17 mouse cellular contexts compared by ENCODE assay signal in genomic region chr4:127858566-127858965, GRCm38 (mm10).
A peak's percentile ranks its signal among the peaks of the same experiment; 100 is the strongest.
DNase-seq lines count a peak whose midpoint lies in the region; ATAC-seq lines count a peak whose summit lies in the region.
"Had no signal": no experiment of that assay in that cellular context is flagged by ENCODE, and none has a peak within 500 bp of the region (broad histone marks: within the 10 kb centered on the region; RNA-seq: fewer than 3 reads in every experiment).

No protein-coding gene starts in this region.

- no peak overlapping the region for H3K4me3 ChIP-seq in heart, embryonic 12.5 days

- peak; percentile 67 for DNase-seq in heart, adult 11 months
- DNase-seq: adrenal gland, adult 2 months; adrenal gland, adult 8-10 months; adrenal gland, postnatal 10 days; adrenal gland, postnatal 14 days; adrenal gland, postnatal 25 days; adrenal gland, postnatal 36 days; B cell, adult 2 months; cerebellum, adult 11 months; cerebellum, adult 11-12 months; cerebellum, adult 18-20 months had no signal

- H3K4me2 ChIP-seq in heart, embryonic 12.5 days = no peak overlapping the region

- no peaks in the 10 kb centered on the region for H3K36me3 ChIP-seq in heart, embryonic 12.5 days
- H3K36me3 ChIP-seq: G1E had no signal

- WGBS in heart, embryonic 12.5 days = 71% methylated on average over 3 of the region's 3 CpGs

- H3K27me3 ChIP-seq in heart, embryonic 12.5 days (replicated peaks) = no peaks in the 10 kb centered on the region
- H3K27me3 ChIP-seq: CH12.LX, Patski had no signal

- H3K4me1 ChIP-seq in heart, embryonic 12.5 days (replicated peaks) = no peaks in the 10 kb centered on the region

- H3K9me3 ChIP-seq in heart, embryonic 12.5 days (replicated peaks) = no peaks in the 10 kb centered on the region; the same call in 1 of the 2 replicates

- no peak overlapping the region for H3K27ac ChIP-seq in heart, embryonic 12.5 days (ENCODE audit: poor library complexity, severe bottlenecking)

- no peak overlapping the region for H3K9ac ChIP-seq in heart, embryonic 12.5 days

- ATAC-seq in heart, embryonic 12.5 days (ENCODE audit: insufficient number of reproducible peaks, low FRiP score) = no peak
- ATAC-seq: activated CD4-positive, CD25-positive, alpha-beta regulatory T cell, adult 4 months; CD4-positive, CD25-positive, alpha-beta regulatory T cell, adult 4 months; Patski had no signal
